Mouse (Mus musculus) layer of hippocampus, postnatal 14 days (tissue): ENCODE results near the gene Dhx58. TPM values are rescaled to one million over a fixed set of nuclear protein-coding genes. Genes with fewer than 3 reads are reported as not detected.

Experiments
- DNase-seq, 2 experiments: peaks; one replicate each; pipeline ENCODE4 v3.0.0; 2021 to 2022; ENCODE audit warnings: low spot score in 2 of 2, mixed read lengths in 1 of 2
- total RNA-seq, 2 experiments: library from RNA; stranded (reverse); gene quantifications; 2 replicates each; pipeline ENCODE4 v1.2.3; 2021

The Dhx58 gene
- total RNA-seq, 2 experiments from 2014 or later: 0.93 to 1.4 TPM

- no peak for DNase-seq
These were observed 55.7 kb downstream of the Dhx58 start for GRCm38 (mm10) chr11:100648405-100648804.

- DNase-seq: no peak
These were observed 57.8 kb downstream of the Dhx58 start for GRCm38 (mm10) chr11:100646265-100646664.

Other genes starting within 250 kb of the Dhx58 start
- gene Klhl11, start 231.5 kb downstream of the Dhx58 start, total RNA-seq: 10 to 100 TPM; 94.3 to 98.1 TPM
- 100 to 1,000 TPM; 110 to 119 TPM for gene Acly, start 176.3 kb downstream of the Dhx58 start, total RNA-seq
- 1 to 10 TPM in 1 of 2 experiments, under 1 TPM in 1; 0.60 to 1.5 TPM for gene Ttc25, start 158.7 kb downstream of the Dhx58 start, total RNA-seq
- gene Cnp, start 129.4 kb downstream of the Dhx58 start, total RNA-seq: 100 to 1,000 TPM; 355 to 359 TPM
- 10 to 100 TPM; 22.8 to 23.0 TPM for gene Nkiras2, start 85.0 kb downstream of the Dhx58 start, total RNA-seq
- 100 to 1,000 TPM; 237 to 253 TPM for gene Dnajc7, start 84.1 kb downstream of the Dhx58 start, total RNA-seq
- 1 to 10 TPM in 1 of 2 experiments, under 1 TPM in 1; 0.17 to 1.2 TPM for gene Zfp385c, start 11.8 kb downstream of the Dhx58 start, total RNA-seq
- gene Kat2a, start 8.2 kb upstream of the Dhx58 start, total RNA-seq: 10 to 100 TPM; 54.5 to 59.7 TPM
- gene Hspb9, start 9.6 kb upstream of the Dhx58 start, total RNA-seq: not detected
- gene Rab5c, start 33.9 kb upstream of the Dhx58 start, total RNA-seq: 100 to 1,000 TPM; 145 to 150 TPM
- gene Kcnh4, start 55.7 kb upstream of the Dhx58 start, total RNA-seq: 1 to 10 TPM; 1.0 to 1.3 TPM
- gene Hcrt, start 58.7 kb upstream of the Dhx58 start, total RNA-seq: not detected
- gene Ghdc, start 66.7 kb upstream of the Dhx58 start, total RNA-seq: 1 to 10 TPM; 7.0 to 8.7 TPM
- gene Stat5b, start 146.5 kb upstream of the Dhx58 start, total RNA-seq: 10 to 100 TPM; 12.5 to 16.2 TPM
- gene Stat5a, start 155.1 kb upstream of the Dhx58 start, total RNA-seq: 1 to 10 TPM; 4.4 to 5.1 TPM
- gene Stat3, start 235.3 kb upstream of the Dhx58 start, total RNA-seq: 10 to 100 TPM; 34.9 to 36.4 TPM